Mouse (Mus musculus) fat pad, adult 2 months (tissue): Measurements from ENCODE around the gene Lix1l.
"Not testable (repeated sequence)": the region's sequence is repeated elsewhere in the genome, so short reads cannot be mapped to it uniquely, and the experiment has no call there.

Experiments
- DNase-seq: peaks from one replicate; pipeline ENCODE4 v3.0.0-alpha.2; 2011; ENCODE audit warnings: low read depth, low spot score; ENCODE audit errors: extremely low read depth

Gene Lix1l

GRCm38 (mm10) chr3:96623201-96623600, 22.3 kb downstream of the Lix1l start:
- no peak for DNase-seq

- DNase-seq: peak; percentile 92
Observed at GRCm38 (mm10) chr3:96629729-96630600, 29.0 kb downstream of the Lix1l start, which contains the start of gene Rbm8a. TSS of gene Rbm8a (plus strand) at chr3:96629933.

GRCm38 (mm10) chr3:96632058-96632457, 31.1 kb downstream of the Lix1l start:
- DNase-seq: no peak

GRCm38 (mm10) chr3:96634015-96634414, 33.1 kb downstream of the Lix1l start:
- DNase-seq: no peak

- peak; percentile 26 for DNase-seq
Observed at GRCm38 (mm10) chr3:96634928-96635879, 34.3 kb downstream of the Lix1l start, which contains the start of the genes Pex11b and Gm42957. TSS of gene Pex11b (plus strand) at chr3:96635376. TSS of gene Gm42957 (plus strand) at chr3:96635474.

- DNase-seq: no peak
Observed at GRCm38 (mm10) chr3:96635906-96636305, 35.0 kb downstream of the Lix1l start.

GRCm38 (mm10) chr3:96636448-96636847, 35.5 kb downstream of the Lix1l start:
- no peak for DNase-seq

- DNase-seq: no peak
Observed at GRCm38 (mm10) chr3:96639219-96639618, 38.3 kb downstream of the Lix1l start.

- no peak for DNase-seq
Observed at GRCm38 (mm10) chr3:96645018-96645649, 44.2 kb downstream of the Lix1l start, which contains the start of gene Itga10. TSS of gene Itga10 (plus strand) at chr3:96645584.

- no peak for DNase-seq
Observed at GRCm38 (mm10) chr3:96647365-96647764, 46.4 kb downstream of the Lix1l start.

GRCm38 (mm10) chr3:96660901-96661300, 60.0 kb downstream of the Lix1l start:
- no peak for DNase-seq

GRCm38 (mm10) chr3:96662731-96663316, 61.9 kb downstream of the Lix1l start:
- no peak for DNase-seq

- no peak for DNase-seq
Observed at GRCm38 (mm10) chr3:96663432-96664239, 62.7 kb downstream of the Lix1l start.

- DNase-seq: not testable (repeated sequence)
Observed at GRCm38 (mm10) chr3:96665732-96666363, 64.9 kb downstream of the Lix1l start.

GRCm38 (mm10) chr3:96666916-96667315, 66.0 kb downstream of the Lix1l start:
- DNase-seq: no peak

- no peak for DNase-seq
Observed at GRCm38 (mm10) chr3:96667316-96667715, 66.4 kb downstream of the Lix1l start.

GRCm38 (mm10) chr3:96668424-96669067, 67.6 kb downstream of the Lix1l start:
- no peak for DNase-seq

GRCm38 (mm10) chr3:96669727-96670468, 68.9 kb downstream of the Lix1l start, which contains the start of gene Ankrd35:
TSS of gene Ankrd35 (plus strand) at chr3:96670131.
- DNase-seq: no peak
